In the genomic region with DNA sequence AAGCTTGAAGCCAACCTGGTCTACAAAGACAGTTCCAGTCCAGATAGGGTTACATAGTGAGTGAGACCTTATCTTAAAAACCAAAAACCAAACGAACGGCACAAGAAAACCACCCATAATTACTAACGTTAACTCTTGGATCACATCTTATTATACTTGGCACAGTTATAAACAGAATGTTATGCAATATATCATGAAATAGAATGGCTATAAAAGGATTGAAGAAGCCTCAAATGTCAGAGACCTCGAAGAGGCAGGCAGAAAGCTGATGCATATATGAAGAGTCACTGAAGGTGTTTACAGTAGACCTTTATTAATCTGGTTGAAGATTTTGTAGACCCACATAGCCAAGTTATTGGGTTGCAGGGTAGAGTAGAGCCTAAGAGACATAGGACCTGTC, we compare ENCODE assay signal across 27 mouse cellular contexts. TPM values are rescaled to one million over a fixed set of nuclear protein-coding genes. Genes with fewer than 3 reads are reported as not detected.
"Had no signal": no experiment of that assay in that cellular context is flagged by ENCODE, and none has a peak within 500 bp of the region (broad histone marks: within the 10 kb centered on the region; RNA-seq: fewer than 3 reads in every experiment).

No protein-coding gene starts in this region.

- ATAC-seq: hindbrain, embryonic 16.5 days; inflammation-experienced regulatory T-cells, adult 6 months; intestine, embryonic 15.5 days; intestine, postnatal 0 days had no signal

- H3K27ac ChIP-seq: gastrocnemius, adult 2 months; hindbrain, embryonic 10.5 days; hindbrain, embryonic 12.5 days; hindbrain, embryonic 14.5 days; intestine, embryonic 15.5 days; layer of hippocampus, adult 2 months; limb, embryonic 10.5 days; limb, embryonic 12.5 days; liver, embryonic 13.5 days; liver, embryonic 15.5 days had no signal

- H3K9me3 ChIP-seq: hindbrain, embryonic 10.5 days; hindbrain, embryonic 12.5 days; intestine, embryonic 15.5 days; limb, embryonic 10.5 days; liver, embryonic 13.5 days; liver, embryonic 15.5 days had no signal

- H3K9ac ChIP-seq: hindbrain, embryonic 12.5 days; hindbrain, embryonic 14.5 days; intestine, embryonic 15.5 days; limb, embryonic 12.5 days; liver, embryonic 13.5 days; liver, embryonic 15.5 days had no signal

- H3K4me2 ChIP-seq: heart, embryonic 11.5 days; hindbrain, embryonic 12.5 days; hindbrain, embryonic 14.5 days; intestine, embryonic 15.5 days; limb, embryonic 12.5 days; liver, embryonic 13.5 days; liver, embryonic 15.5 days had no signal

- H3K4me3 ChIP-seq: gastrocnemius, adult 2 months; heart, adult 2 months; hindbrain, embryonic 10.5 days; hindbrain, embryonic 12.5 days; intestine, embryonic 15.5 days; layer of hippocampus, adult 2 months; limb, embryonic 10.5 days; limb, embryonic 12.5 days; liver, embryonic 13.5 days; liver, embryonic 15.5 days had no signal

- H3K27me3 ChIP-seq: hindbrain, embryonic 12.5 days; intestine, embryonic 15.5 days; limb, embryonic 12.5 days; liver, embryonic 13.5 days; liver, embryonic 15.5 days had no signal

- DNase-seq: gastrocnemius, adult 2 months; gastrocnemius, postnatal 10 days; gastrocnemius, postnatal 25 days; heart, adult 2 months; heart, postnatal 10 days; heart, postnatal 4 days; kidney, adult 18-20 months; kidney, adult 8-10 months; kidney, postnatal 10 days; kidney, postnatal 25 days; kidney, postnatal 4 days; layer of hippocampus, adult 9-11 months; layer of hippocampus, postnatal 36 days; liver; liver, embryonic 13.5 days had no signal

- H3K4me1 ChIP-seq: intestine, embryonic 15.5 days; liver, embryonic 13.5 days; liver, embryonic 15.5 days had no signal

- H3K36me3 ChIP-seq: hindbrain, embryonic 10.5 days; hindbrain, embryonic 12.5 days; intestine, embryonic 15.5 days; limb, embryonic 10.5 days; limb, embryonic 12.5 days; liver, embryonic 13.5 days; liver, embryonic 15.5 days had no signal

RNA-seq across cellular contexts. Expression of a gene that starts 3.8 kb away (rescaled TPM):
- polyA plus RNA-seq: inflammation-experienced regulatory T-cells, adult 6 months had no signal
